Mouse (Mus musculus) stomach, embryonic 14.5 days (tissue): Measurements from ENCODE around the gene Nostrin. TPM values are rescaled to one million over a fixed set of nuclear protein-coding genes. Genes with fewer than 3 reads are reported as not detected.

Source experiments
- ATAC-seq: fragments of 200-750 bp; cut with Nextera tagmentation; 2 replicates; pipeline ENCODE4 v1.8.0; 2017; ENCODE audit warnings: low read depth, moderate TSS enrichment; ENCODE audit not compliant: insufficient number of reproducible peaks, insufficient read depth, low FRiP score
- H3K27ac ChIP-seq: fragments of 300-500 bp; sonication (generic); 2 replicates; pipeline ENCODE4 v1.5.1; 2014; ENCODE audit warnings: mild to moderate bottlenecking, low read length, moderate library complexity, mixed read lengths
- H3K27me3 ChIP-seq: fragments of 300-500 bp; sonication (generic); 2 replicates; pipeline ENCODE4 v1.6.1; 2014; ENCODE audit warnings: low read length, control low read depth, mixed read lengths; ENCODE audit not compliant: control insufficient read depth, insufficient read depth
- H3K36me3 ChIP-seq: fragments of 300-500 bp; sonication (generic); 2 replicates; pipeline ENCODE4 v1.6.1; 2014; ENCODE audit warnings: mild to moderate bottlenecking, control low read depth, low read length, moderate library complexity, mixed read lengths; ENCODE audit not compliant: control insufficient read depth, insufficient read depth
- H3K4me1 ChIP-seq: fragments of 300-500 bp; sonication (generic); 2 replicates; pipeline ENCODE4 v1.6.1; 2014; ENCODE audit warnings: low read length, control low read depth, mixed read lengths; ENCODE audit not compliant: control insufficient read depth, insufficient read depth
- H3K4me2 ChIP-seq: fragments of 300-500 bp; sonication (generic); replicated peaks from 2 replicates; pipeline ENCODE4 v1.6.1; 2014; ENCODE audit warnings: low read depth, low read length, control low read depth
- H3K4me3 ChIP-seq: fragments of 300-500 bp; sonication (generic); 2 replicates; pipeline ENCODE4 v1.5.1; 2014; ENCODE audit warnings: low read depth, low read length, control low read depth
- H3K9ac ChIP-seq: fragments of 300-500 bp; sonication (generic); replicated peaks from 2 replicates; pipeline ENCODE4 v1.6.1; 2014; ENCODE audit warnings: low read depth, mild to moderate bottlenecking, control low read depth, low read length, moderate library complexity, mixed read lengths
- H3K9me3 ChIP-seq: fragments of 300-500 bp; sonication (generic); 2 replicates; pipeline ENCODE4 v1.6.1; 2016; ENCODE audit warnings: low read depth, low read length, control low read depth; ENCODE audit not compliant: control insufficient read depth
- WGBS: fragments of 180-500 bp; shearing (Covaris S2); extraction: QIAGEN DNeasy Blood & Tissue Kit; methylation state at CpG from one replicate; pipeline ENCODE4 v1.1.7; 2014; 5-methylcytosine and 5-hydroxymethylcytosine counted together
- polyA plus RNA-seq: library from polyadenylated mRNA; unstranded; fragments of >200 nt; fragmentation: Nextera tagmentation; extraction: Ambion mirVana; gene quantifications from 2 replicates; pipeline ENCODE4 v1.2.1, GENCODE M21; 2014

The Nostrin gene
- polyA plus RNA-seq, 1 experiment from 2014 or later: 6.5 TPM

GRCm38 (mm10) chr2:69149154-69149553 lies 13.6 kb downstream of the Nostrin start:
- Histone ChIP-seq H3K36me3 (no peaks in the 10 kb centered on the region), H3K4me3 (no peak overlapping the region), H3K4me2 (no peak overlapping the region), H3K27me3 (no peaks in the 10 kb centered on the region), H3K9ac (no peak overlapping the region), H3K4me1 (no peaks in the 10 kb centered on the region), H3K9me3 (no peaks in the 10 kb centered on the region), H3K27ac (no peak overlapping the region)
- 82% methylated on average over 10 of the region's 10 CpGs for WGBS
- no peak for ATAC-seq

DNA sequence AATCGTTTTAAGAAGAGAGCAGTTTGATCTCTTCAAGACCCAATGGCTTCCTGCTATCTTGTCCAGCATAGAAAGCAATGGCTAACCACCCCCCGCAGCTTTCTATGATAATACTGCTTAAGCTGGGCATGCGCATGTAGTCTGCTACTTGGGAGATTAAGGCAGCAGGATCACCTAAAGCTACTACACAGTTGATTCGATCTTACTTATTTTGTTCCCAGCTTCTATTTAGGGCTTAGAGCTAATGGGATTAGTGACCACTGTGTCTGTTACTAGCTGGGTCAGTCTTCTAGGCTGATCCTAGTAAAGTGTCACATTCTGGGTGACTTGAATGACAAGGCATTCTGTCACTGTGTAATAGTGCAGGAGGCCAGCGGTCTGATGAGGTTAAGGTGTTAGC lies 15.2 kb downstream of the Nostrin start:
- Histone ChIP-seq H3K4me2 (no peak overlapping the region), H3K9me3 (no peaks in the 10 kb centered on the region), H3K4me3 (no peak overlapping the region), H3K27ac (no peak overlapping the region), H3K4me1 (peaks cover 5% of the 10 kb centered on the region; the same call in 1 of the 2 replicates), H3K36me3 (no peaks in the 10 kb centered on the region), H3K9ac (no peak overlapping the region), H3K27me3 (no peaks in the 10 kb centered on the region)
- ATAC-seq: no peak
- 75% methylated on average over 5 of the region's 5 CpGs for WGBS

- Histone ChIP-seq H3K27ac (no peak overlapping the region), H3K4me1 (peaks cover 5% of the 10 kb centered on the region; the same call in 1 of the 2 replicates), H3K9ac (no peak overlapping the region), H3K4me3 (no peak overlapping the region), H3K36me3 (no peaks in the 10 kb centered on the region), H3K27me3 (no peaks in the 10 kb centered on the region), H3K4me2 (no peak overlapping the region), H3K9me3 (no peaks in the 10 kb centered on the region)
- 0 out of 2 replicates have a peak, but pooled peaks have one; percentile 42 for ATAC-seq
- WGBS: 31% methylated on average over 3 of the region's 3 CpGs
Observed at GRCm38 (mm10) chr2:69155861-69156260, 20.3 kb downstream of the Nostrin start.

DNA sequence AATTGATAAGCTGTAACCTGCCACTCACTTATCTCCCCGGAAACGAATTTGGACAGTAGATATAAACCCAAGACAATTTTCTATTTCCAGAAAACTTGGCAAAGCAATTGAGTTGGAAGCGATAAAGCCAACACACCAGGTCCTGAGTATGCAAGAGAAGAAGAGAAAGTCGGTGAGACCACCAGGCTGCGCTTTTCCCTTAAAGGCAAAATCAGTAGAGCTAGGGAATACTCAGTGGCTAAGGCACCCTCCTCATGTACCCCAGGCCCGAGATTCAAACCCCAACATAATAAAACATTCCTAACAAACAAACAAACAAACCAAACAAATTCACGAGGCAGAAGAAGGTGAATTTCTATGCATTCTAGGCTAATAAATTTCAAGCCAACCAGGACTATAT lies 20.7 kb downstream of the Nostrin start:
- Histone ChIP-seq H3K4me1 (peaks cover 5% of the 10 kb centered on the region; the same call in 1 of the 2 replicates), H3K4me3 (no peak overlapping the region), H3K27ac (no peak overlapping the region), H3K9ac (no peak overlapping the region), H3K27me3 (no peaks in the 10 kb centered on the region), H3K4me2 (no peak overlapping the region), H3K9me3 (no peaks in the 10 kb centered on the region), H3K36me3 (no peaks in the 10 kb centered on the region)
- 57% methylated on average over 7 of the region's 7 CpGs for WGBS
- ATAC-seq: no peak

- no peaks in the 10 kb centered on the region for H3K27me3 ChIP-seq
- no peak for ATAC-seq
- no peak overlapping the region for H3K4me2 ChIP-seq
- no peaks in the 10 kb centered on the region for H3K9me3 ChIP-seq
- H3K4me1 ChIP-seq: peaks cover 5% of the 10 kb centered on the region; the same call in 1 of the 2 replicates
- H3K4me3 ChIP-seq: no peak overlapping the region
- H3K36me3 ChIP-seq: no peaks in the 10 kb centered on the region
- H3K27ac ChIP-seq: no peak overlapping the region
- no peak overlapping the region for H3K9ac ChIP-seq
Observed at GRCm38 (mm10) chr2:69158907-69159306, 23.3 kb downstream of the Nostrin start.

DNA sequence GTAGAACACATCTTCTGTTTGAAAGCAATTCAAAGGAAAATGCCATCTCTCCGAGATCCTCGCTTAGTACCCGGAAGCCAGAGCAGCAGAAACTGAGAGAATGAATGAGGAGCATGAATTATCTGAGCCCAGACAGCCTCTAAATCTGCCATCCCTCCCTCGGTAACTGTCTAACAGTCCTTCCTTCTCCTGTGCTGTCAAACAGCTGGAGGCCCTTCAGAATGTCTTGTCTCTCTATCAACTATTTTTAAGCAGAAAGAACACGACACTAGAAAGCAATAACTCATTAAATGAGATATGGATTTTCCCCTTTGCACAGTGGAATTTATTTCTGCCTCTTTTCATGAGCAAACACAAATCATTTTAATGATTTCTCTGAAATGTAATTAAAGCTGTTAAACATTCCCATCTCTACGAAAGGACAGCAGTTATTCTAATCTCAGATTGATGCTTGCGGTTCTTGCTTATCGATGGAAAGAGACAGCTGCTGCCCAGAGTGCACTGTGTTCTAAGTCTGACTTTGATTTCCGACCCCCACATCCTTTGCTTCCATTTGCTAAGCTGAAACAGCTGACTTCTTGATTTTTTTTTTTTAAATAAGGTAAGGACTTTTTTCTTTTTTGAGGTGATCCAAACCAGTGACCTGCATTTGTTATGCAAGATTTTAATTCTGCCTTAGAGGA lies 34.9 kb downstream of the Nostrin start:
- Histone ChIP-seq H3K27ac (no peak overlapping the region), H3K27me3 (no peaks in the 10 kb centered on the region), H3K9me3 (no peaks in the 10 kb centered on the region), H3K4me2 (no peak overlapping the region), H3K9ac (no peak overlapping the region), H3K4me1 (0 out of 2 replicates have a peak, but pooled peaks cover 3% of the 10 kb centered on the region), H3K4me3 (no peak overlapping the region), H3K36me3 (no peaks in the 10 kb centered on the region)
- 45% methylated on average over 9 of the region's 9 CpGs for WGBS
- ATAC-seq: no peak

- Histone ChIP-seq H3K27ac (no peak overlapping the region), H3K9me3 (no peaks in the 10 kb centered on the region), H3K36me3 (no peaks in the 10 kb centered on the region), H3K9ac (no peak overlapping the region), H3K4me3 (no peak overlapping the region), H3K4me2 (no peak overlapping the region), H3K27me3 (no peaks in the 10 kb centered on the region), H3K4me1 (0 out of 2 replicates have a peak, but pooled peaks cover 3% of the 10 kb centered on the region)
- WGBS: 56% methylated on average over 5 of the region's 5 CpGs
- no peak for ATAC-seq
Observed at GRCm38 (mm10) chr2:69175296-69175695, 39.7 kb downstream of the Nostrin start.

DNA sequence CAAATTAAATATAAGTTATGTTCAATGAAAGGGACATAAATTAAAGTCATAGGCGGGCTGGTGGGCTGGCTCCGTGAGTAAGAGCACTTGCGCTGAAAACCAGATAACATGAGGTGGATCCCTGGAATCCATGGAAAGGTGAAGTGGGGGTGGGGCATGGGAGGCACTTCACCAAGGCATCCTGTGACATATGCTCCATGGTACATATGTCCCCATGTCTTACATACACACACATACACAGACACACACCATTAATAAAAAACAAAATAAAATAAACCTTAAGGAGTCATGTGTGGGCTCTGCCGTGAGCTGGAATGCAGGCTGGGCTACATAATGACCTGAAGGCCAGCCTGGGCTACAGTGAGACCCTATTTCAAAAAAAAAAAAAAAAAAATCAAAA lies 44.1 kb downstream of the Nostrin start:
- Histone ChIP-seq H3K4me2 (no peak overlapping the region), H3K36me3 (no peaks in the 10 kb centered on the region), H3K4me3 (no peak overlapping the region), H3K27ac (no peak overlapping the region), H3K4me1 (0 out of 2 replicates have a peak, but pooled peaks cover 3% of the 10 kb centered on the region), H3K9me3 (no peaks in the 10 kb centered on the region), H3K9ac (no peak overlapping the region), H3K27me3 (no peaks in the 10 kb centered on the region)
- 87% methylated on average over 4 of the region's 4 CpGs for WGBS
- ATAC-seq: no peak

DNA sequence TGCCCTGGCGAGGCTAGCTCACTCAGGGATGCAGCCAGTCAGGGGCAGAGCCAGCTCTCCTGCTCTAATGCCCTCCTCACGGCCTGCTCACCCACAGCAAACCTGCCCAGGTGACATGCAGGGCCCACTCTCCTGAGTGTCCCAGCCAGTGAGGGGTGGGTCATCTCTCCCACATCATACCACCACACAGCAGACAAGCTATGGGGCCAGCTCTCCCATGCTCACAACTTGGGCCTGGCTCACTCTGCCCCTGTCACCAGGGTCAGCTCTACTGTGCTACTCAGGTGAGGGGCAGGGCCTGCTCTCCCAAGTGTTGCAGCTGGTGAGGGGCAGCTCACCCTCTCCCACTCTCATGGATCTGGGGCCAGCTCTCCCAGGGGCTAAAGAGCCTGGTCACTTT lies 52.4 kb downstream of the Nostrin start:
- Histone ChIP-seq H3K9me3 (no peaks in the 10 kb centered on the region), H3K4me2 (no peak overlapping the region), H3K27ac (no peak overlapping the region), H3K4me3 (no peak overlapping the region), H3K9ac (no peak overlapping the region), H3K36me3 (peaks cover under 1% of the 10 kb centered on the region; the same call in 1 of the 2 replicates), H3K27me3 (no peaks in the 10 kb centered on the region), H3K4me1 (no peaks in the 10 kb centered on the region)
- ATAC-seq: no peak
- 100% methylated on average over 2 of the region's 2 CpGs for WGBS
